31 mouse cellular contexts compared by ENCODE assay signal in genomic region chr11:3431515-3431914, GRCm38 (mm10). TPM values are rescaled to one million over a fixed set of nuclear protein-coding genes. Genes with fewer than 3 reads are reported as not detected.
"Had no signal": no experiment of that assay in that cellular context is flagged by ENCODE, and none has a peak within 500 bp of the region (broad histone marks: within the 10 kb centered on the region; RNA-seq: fewer than 3 reads in every experiment).

No protein-coding gene starts in this region.

- H3K4me3 ChIP-seq: embryonic facial prominence, embryonic 10.5 days; embryonic facial prominence, embryonic 12.5 days; embryonic facial prominence, embryonic 13.5 days; embryonic facial prominence, embryonic 15.5 days; erythroblast, embryonic 14.5 days; forebrain, embryonic 10.5 days; forebrain, embryonic 12.5 days; forebrain, embryonic 13.5 days; forebrain, embryonic 15.5 days; gastrocnemius, adult 2 months; heart, adult 2 months had no signal

- H3K4me2 ChIP-seq: embryonic facial prominence, embryonic 12.5 days; embryonic facial prominence, embryonic 13.5 days; embryonic facial prominence, embryonic 15.5 days; forebrain, embryonic 12.5 days; forebrain, embryonic 13.5 days; forebrain, embryonic 15.5 days had no signal

- H3K9ac ChIP-seq: embryonic facial prominence, embryonic 12.5 days; embryonic facial prominence, embryonic 15.5 days; forebrain, embryonic 12.5 days; forebrain, embryonic 13.5 days; forebrain, embryonic 15.5 days; forebrain, postnatal 0 days had no signal

- H3K36me3 ChIP-seq: embryonic facial prominence, embryonic 12.5 days; forebrain, embryonic 12.5 days had no signal

- H3K9me3 ChIP-seq: embryonic facial prominence, embryonic 10.5 days; embryonic facial prominence, embryonic 12.5 days; embryonic facial prominence, embryonic 13.5 days; embryonic facial prominence, embryonic 15.5 days; forebrain, embryonic 10.5 days; forebrain, embryonic 12.5 days; forebrain, embryonic 13.5 days; forebrain, embryonic 15.5 days had no signal

- H3K27ac ChIP-seq: embryonic facial prominence, embryonic 10.5 days; embryonic facial prominence, embryonic 12.5 days; embryonic facial prominence, embryonic 13.5 days; embryonic facial prominence, embryonic 15.5 days; forebrain, embryonic 10.5 days; forebrain, embryonic 12.5 days; forebrain, embryonic 13.5 days; forebrain, embryonic 15.5 days; gastrocnemius, adult 2 months; heart, adult 2 months had no signal

- ATAC-seq: forebrain, embryonic 13.5 days; forebrain, embryonic 14.5 days; forebrain, embryonic 15.5 days; forebrain, embryonic 16.5 days; forebrain, postnatal 0 days had no signal

- H3K4me1 ChIP-seq: embryonic facial prominence, embryonic 10.5 days; embryonic facial prominence, embryonic 12.5 days; embryonic facial prominence, embryonic 13.5 days; embryonic facial prominence, embryonic 15.5 days; forebrain, embryonic 12.5 days; forebrain, embryonic 15.5 days had no signal

- H3K27me3 ChIP-seq: embryonic facial prominence, embryonic 12.5 days; embryonic facial prominence, embryonic 13.5 days; embryonic facial prominence, embryonic 15.5 days; forebrain, embryonic 12.5 days; forebrain, embryonic 13.5 days; forebrain, embryonic 15.5 days had no signal

- DNase-seq: cerebellum, adult 2 months; cerebellum, adult 8-10 months; cerebellum, adult 9-10 months; cerebellum, postnatal 10 days; cerebellum, postnatal 14 days; cerebellum, postnatal 25 days; cerebellum, postnatal 36 days; embryo, embryonic 11 days; forebrain, postnatal 0 days; gastrocnemius, adult 2 months; gastrocnemius, postnatal 10 days; gastrocnemius, postnatal 14 days; gastrocnemius, postnatal 25 days; gastrocnemius, postnatal 36 days; heart, adult 18-20 months; heart, adult 2 months had no signal

RNA-seq across cellular contexts. Expression of gene Pla2g3, which starts 56.6 kb away (rescaled TPM):
- total RNA-seq: common myeloid progenitor, adult 5-6 weeks; gastrocnemius, adult 18-20 months; gastrocnemius, adult 2 months; gastrocnemius, adult 8-10 months; gastrocnemius, postnatal 25 days; granulocyte monocyte progenitor cell, adult 5-6 weeks had no signal
- polyA plus RNA-seq: erythroblast, embryonic 14.5 days had no signal
